Mouse (Mus musculus) Patski (cell line): Measurements from ENCODE around the gene Rgl3. TPM values are rescaled to one million over a fixed set of nuclear protein-coding genes. Genes with fewer than 3 reads are reported as not detected.

Experiments used
- ATAC-seq: fragments of 100-300 bp; one replicate; pipeline ENCODE4 v1.8.0; 2021
- CTCF ChIA-PET: fragments of 350-600 bp; sonication (Branson Sonifier 250); formaldehyde crosslinking; loops from one replicate; lab custom pipeline; 2022; ENCODE audit warnings: inconsistent platforms; lab: Charles Lee
- POLR2A ChIA-PET: fragments of 350-600 bp; sonication (Branson Sonifier 250); formaldehyde crosslinking; loops from one replicate; lab custom pipeline; 2022; ENCODE audit warnings: antibody characterized with exemption, inconsistent platforms; lab: Charles Lee
- DNase-seq: peaks from one replicate; pipeline ENCODE4 v3.0.0-alpha.2; 2011; ENCODE audit warnings: low read depth, low spot score
- H3K27me3 ChIP-seq: fragments of 371-371 bp; one replicate; pipeline ENCODE4 v1.5.1; 2021
- CTCF ChIP-seq: fragments of 100-300 bp; IDR thresholded peaks from one replicate; pipeline ENCODE4 v1.5.1; 2021
- in situ Hi-C: fragments of 300-500 bp; cut with MboI; formaldehyde crosslinking; loops from 3 replicates; pipeline ENCODE4 v1.11.1; 2018; ENCODE audit warnings: low pct_unique_long_range_greater_than_20kb, mixed read lengths
- polyA plus RNA-seq: library from polyadenylated mRNA; unstranded; gene quantifications from one replicate; pipeline ENCODE4 v1.2.3, GENCODE M21; 2021

Rgl3 gene
- polyA plus RNA-seq, 1 experiment from 2014 or later: 41.7 TPM

GRCm38 (mm10) chr9:21948790-21949189 is 40.5 kb downstream of the Rgl3 start:
- DNase-seq (no peak), ATAC-seq (no peak)
- POLR2A ChIA-PET: interaction anchor here (0.7 to 1.1 kb wide), 2 partner anchors 33 to 99 kb away, joined by 5 to 8 read pairs; no protein-coding TSS in a partner anchor
- CTCF ChIA-PET: no interaction called here
- in situ Hi-C loops: no loop called here
- H3K27me3 ChIP-seq: no peaks in the 10 kb centered on the region
- TF ChIP-seq CTCF: no peak

GRCm38 (mm10) chr9:21948146-21948545 is 41.1 kb downstream of the Rgl3 start:
- CTCF ChIA-PET: no interaction called here

DNA sequence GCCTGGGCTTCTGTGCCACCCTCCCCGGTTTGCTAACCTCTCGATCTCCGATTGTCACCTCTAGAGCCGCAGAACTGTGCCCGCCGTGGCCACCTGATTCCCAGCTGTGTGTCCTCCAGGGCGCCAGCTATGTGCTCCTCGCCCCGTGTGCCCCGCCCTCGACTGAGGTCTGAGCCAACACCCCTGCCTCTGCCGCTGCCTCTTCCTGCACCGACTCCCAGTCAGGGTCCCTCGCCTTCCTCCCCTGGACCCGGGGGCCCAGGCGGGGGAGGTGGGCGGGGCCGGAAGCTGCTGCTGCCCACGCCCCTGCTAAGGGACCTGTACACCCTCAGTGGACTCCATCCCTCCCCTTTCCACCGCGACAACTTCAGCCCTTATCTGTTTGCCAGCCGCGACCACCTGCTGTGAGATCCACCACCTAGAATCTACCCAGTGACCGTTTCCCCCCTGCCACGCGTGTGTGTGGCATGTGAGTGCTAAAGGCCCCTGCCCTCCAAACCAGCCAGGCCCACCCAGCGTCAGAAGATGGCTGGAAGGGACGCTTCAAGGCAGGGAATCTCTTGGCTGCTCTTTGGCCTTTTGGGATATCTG is 41.6 kb downstream of the Rgl3 start:
- H3K27me3 ChIP-seq: no peaks in the 10 kb centered on the region
- ChIA-PET CTCF (no interaction called here), POLR2A (no interaction called here)
- DNase-seq (no peak), ATAC-seq (no peak)
- TF ChIP-seq CTCF: no peak
- in situ Hi-C loops: no loop called here

More at GRCm38 (mm10) chr9:21948146-21948545, 41.1 kb downstream of the Rgl3 start:
- H3K27me3 ChIP-seq: no peaks in the 10 kb centered on the region
- ATAC-seq (no peak), DNase-seq (no peak)
- TF ChIP-seq CTCF: no peak
- in situ Hi-C loops: no loop called here
- POLR2A ChIA-PET: interaction anchor here (1.1 kb wide), 1 partner anchor 32 kb away, joined by 8 read pairs; no protein-coding TSS in a partner anchor

GRCm38 (mm10) chr9:21944267-21944666 is 45.0 kb downstream of the Rgl3 start:
- ChIA-PET CTCF (no interaction called here), POLR2A (no interaction called here)
- H3K27me3 ChIP-seq: no peaks in the 10 kb centered on the region
- ATAC-seq: no peak
- in situ Hi-C loops: no loop called here
- TF ChIP-seq CTCF: no peak
- no peak for DNase-seq

GRCm38 (mm10) chr9:21943638-21944037 is 45.6 kb downstream of the Rgl3 start:
- POLR2A ChIA-PET: no interaction called here
- CTCF ChIA-PET: no interaction called here
- no peak for ATAC-seq
- no peaks in the 10 kb centered on the region for H3K27me3 ChIP-seq
- in situ Hi-C loops: no loop called here
- DNase-seq: no peak
- no peak for TF ChIP-seq CTCF

DNA sequence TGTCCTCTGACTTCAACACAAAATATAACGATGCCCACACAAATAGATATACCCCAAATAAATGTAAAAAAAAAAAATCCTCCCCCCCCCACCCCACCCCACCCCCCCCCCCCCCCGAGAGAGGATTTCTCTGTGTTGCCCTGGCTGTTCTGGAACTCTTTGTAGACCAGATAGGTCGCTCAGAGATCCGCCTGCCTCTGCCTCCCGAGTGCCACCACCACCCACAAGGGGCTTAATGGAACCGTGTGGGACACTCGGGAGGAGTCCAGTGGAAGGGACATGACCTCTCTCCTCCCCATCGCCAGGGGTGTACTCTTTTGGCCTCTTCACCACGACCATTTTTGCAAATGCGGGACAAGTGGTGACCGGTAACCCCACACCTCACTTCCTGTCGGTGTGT is 46.2 kb downstream of the Rgl3 start:
- POLR2A ChIA-PET: no interaction called here
- DNase-seq: no peak
- no peak for ATAC-seq
- TF ChIP-seq CTCF: no peak
- no peaks in the 10 kb centered on the region for H3K27me3 ChIP-seq
- CTCF ChIA-PET: no interaction called here
- in situ Hi-C loops: no loop called here

DNA sequence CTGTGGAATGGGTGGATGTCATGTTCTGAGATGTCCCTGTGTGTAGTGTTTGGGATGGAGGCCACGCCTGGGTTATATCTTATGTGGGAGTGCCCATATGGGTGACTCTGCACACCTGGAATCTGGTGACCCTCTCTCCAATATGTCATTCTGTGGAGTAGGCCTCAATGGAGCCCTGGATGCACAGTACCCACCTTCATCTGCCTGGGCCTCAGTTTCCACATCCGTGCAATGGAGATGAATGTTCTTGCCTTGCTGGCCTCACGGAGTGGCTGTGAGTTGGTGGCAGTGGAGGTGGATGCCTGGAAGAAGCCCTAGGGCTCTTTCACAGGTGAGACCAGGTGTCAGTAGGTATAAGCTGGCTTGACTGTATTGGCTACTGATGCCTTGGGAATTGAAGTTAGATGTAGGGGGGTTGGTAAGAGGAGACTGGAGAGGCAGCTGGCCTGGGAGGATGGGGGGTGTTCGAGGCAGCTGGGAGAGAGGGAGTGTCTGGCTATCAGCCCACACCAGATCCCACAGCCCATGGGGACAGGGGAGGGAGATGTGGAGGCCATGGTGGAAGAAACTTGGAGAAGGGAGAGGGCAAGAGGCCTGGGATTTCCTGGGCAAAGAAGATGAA is 50.9 kb downstream of the Rgl3 start:
- no peak for DNase-seq
- no peak for TF ChIP-seq CTCF
- in situ Hi-C loops: no loop called here
- ChIA-PET POLR2A (no interaction called here), CTCF (no interaction called here)
- no peak for ATAC-seq
- H3K27me3 ChIP-seq: no peaks in the 10 kb centered on the region

- in situ Hi-C loops: no loop called here
Observed at GRCm38 (mm10) chr9:21937711-21938175, 51.5 kb downstream of the Rgl3 start.

DNA sequence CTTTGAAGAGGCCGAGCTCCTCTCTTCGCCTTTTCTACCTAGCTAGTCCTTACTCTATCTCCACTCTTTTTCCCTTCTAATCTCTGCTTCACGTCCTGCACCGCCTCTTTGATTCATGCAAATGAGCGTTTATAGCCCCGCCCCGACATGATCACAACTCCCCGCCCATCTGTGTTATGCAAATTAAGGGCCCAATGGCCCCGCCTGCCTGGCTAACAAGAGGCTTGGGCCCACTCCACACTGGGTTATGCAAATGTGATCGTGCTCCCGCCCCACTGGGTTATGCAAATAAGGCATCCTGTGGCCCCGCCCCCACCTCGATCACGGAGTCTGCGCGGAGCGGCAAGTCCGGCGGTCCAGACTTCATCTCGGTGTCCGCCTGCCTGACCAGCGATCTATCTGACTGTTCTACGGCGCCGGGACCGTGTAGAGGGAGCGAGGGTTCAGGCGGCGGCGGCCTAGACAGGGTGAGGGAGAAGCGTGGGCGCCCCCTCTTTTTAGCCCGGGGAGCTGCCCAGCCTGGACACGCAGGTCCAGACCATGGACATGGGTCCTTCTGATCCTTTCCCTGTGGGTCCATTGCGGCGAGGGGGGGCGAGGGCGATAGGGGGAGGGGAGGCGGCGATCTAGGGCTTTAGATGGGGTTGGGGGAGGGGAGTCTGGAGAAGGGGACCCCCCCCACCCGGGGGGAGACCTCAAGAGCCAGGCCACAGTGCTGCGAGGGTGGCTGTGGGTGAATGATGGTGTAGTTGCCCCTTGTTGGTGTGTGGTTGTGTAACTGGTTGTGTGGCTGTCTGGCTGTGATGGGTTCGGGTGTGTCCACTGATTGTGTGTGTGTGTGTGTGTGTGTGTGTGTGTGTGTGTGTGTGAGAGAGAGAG is 52.3 kb downstream of the Rgl3 start, which contains the start of gene Plppr2:
TSS of gene Plppr2 (plus strand) at position 342 of the 879 bp plus-strand sequence.
- CTCF ChIA-PET: no interaction called here
- peak; percentile 94 for ATAC-seq
- in situ Hi-C loops: no loop called here
- POLR2A ChIA-PET: no interaction called here
- peak; percentile 77 for DNase-seq
- no peak for TF ChIP-seq CTCF
- H3K27me3 ChIP-seq: no peaks in the 10 kb centered on the region

More at GRCm38 (mm10) chr9:21937711-21938175, 51.5 kb downstream of the Rgl3 start:
- CTCF ChIA-PET: no interaction called here
- DNase-seq: no peak
- POLR2A ChIA-PET: no interaction called here
- no peak for TF ChIP-seq CTCF
- ATAC-seq: no peak
- H3K27me3 ChIP-seq: no peaks in the 10 kb centered on the region

DNA sequence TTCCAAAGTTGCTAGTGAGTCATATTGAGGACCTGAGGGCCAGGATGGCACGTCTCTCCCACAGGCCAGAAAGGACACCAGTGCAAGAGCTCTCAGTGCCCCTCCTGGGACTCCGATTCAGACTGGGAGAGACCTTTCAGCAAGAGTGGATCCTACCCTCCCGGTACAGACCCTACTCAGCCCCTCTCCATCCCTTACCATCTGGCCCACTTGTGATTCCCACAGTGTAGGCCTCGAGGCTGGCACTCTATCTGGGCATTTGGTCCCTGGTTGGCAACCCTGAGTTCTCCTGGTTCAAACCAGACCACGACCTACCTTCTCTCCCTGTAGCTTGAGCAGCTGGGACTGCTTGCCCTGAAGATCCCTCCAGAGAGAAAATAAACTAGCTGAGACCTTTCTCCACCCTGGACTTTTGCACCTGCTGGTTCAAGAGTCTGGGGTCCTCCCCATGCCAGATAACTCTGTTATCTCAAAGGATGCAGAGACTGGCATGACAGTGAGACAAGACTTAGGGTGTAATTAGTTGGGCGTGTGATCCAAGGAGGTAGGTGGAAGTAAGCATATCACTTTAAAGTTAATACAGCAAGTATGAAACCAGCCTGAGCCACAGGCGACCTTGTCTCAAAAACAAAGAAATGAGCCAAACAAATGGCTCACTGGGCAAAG is 53.6 kb downstream of the Rgl3 start:
- in situ Hi-C loops: no loop called here
- ChIA-PET POLR2A (no interaction called here), CTCF (no interaction called here)
- ATAC-seq: no peak
- H3K27me3 ChIP-seq: no peaks in the 10 kb centered on the region
- no peak for DNase-seq
- no peak for TF ChIP-seq CTCF
